Mouse (Mus musculus) limb, embryonic 12.5 days (tissue): ENCODE results near the gene Selenoo. TPM values are rescaled to one million over a fixed set of nuclear protein-coding genes. Genes with fewer than 3 reads are reported as not detected.
A peak's percentile ranks its signal among the peaks of the same experiment; 100 is the strongest.

Source experiments
- ATAC-seq: fragments of 200-750 bp; cut with Nextera tagmentation; 2 replicates; pipeline ENCODE4 v1.8.0; 2017; ENCODE audit warnings: low read depth, moderate TSS enrichment; ENCODE audit not compliant: insufficient number of reproducible peaks, insufficient read depth, low FRiP score, low TSS enrichment
- H3K27ac ChIP-seq: fragments of 300-500 bp; sonication (generic); 2 replicates; pipeline ENCODE4 v1.5.1; 2016; ENCODE audit warnings: mild to moderate bottlenecking, moderate library complexity
- H3K27me3 ChIP-seq: fragments of 300-500 bp; sonication (generic); 2 replicates; pipeline ENCODE4 v1.6.1; 2016; ENCODE audit warnings: mild to moderate bottlenecking, moderate library complexity
- H3K36me3 ChIP-seq: fragments of 300-500 bp; sonication (generic); 2 replicates; pipeline ENCODE4 v1.6.1; 2016; ENCODE audit warnings: mild to moderate bottlenecking, moderate library complexity
- H3K4me1 ChIP-seq: fragments of 300-500 bp; sonication (generic); replicated peaks from 2 replicates; pipeline ENCODE4 v1.6.1; 2016
- H3K4me2 ChIP-seq: fragments of 300-500 bp; sonication (generic); 2 replicates; pipeline ENCODE4 v1.6.1; 2016; ENCODE audit warnings: mild to moderate bottlenecking, moderate library complexity
- H3K4me3 ChIP-seq: fragments of 300-500 bp; sonication (generic); replicated peaks from 2 replicates; pipeline ENCODE4 v1.5.1; 2016; ENCODE audit warnings: mild to moderate bottlenecking
- H3K9ac ChIP-seq: fragments of 300-500 bp; sonication (generic); replicated peaks from 2 replicates; pipeline ENCODE4 v1.6.1; 2016; ENCODE audit warnings: mild to moderate bottlenecking, moderate library complexity
- H3K9me3 ChIP-seq: fragments of 300-500 bp; sonication (generic); 2 replicates; pipeline ENCODE4 v1.6.1; 2016; ENCODE audit warnings: mild to moderate bottlenecking, moderate library complexity
- WGBS: fragments of 180-500 bp; shearing (Covaris S2); methylation state at CpG from one replicate; pipeline ENCODE4 v1.1.7; 2016; 5-methylcytosine and 5-hydroxymethylcytosine counted together
- polyA plus RNA-seq: library from polyadenylated mRNA; unstranded; fragments of >200 nt; fragmentation: Nextera tagmentation; extraction: Ambion mirVana; gene quantifications from 2 replicates; pipeline ENCODE4 v1.2.1, GENCODE M21; 2016

Gene Selenoo
- polyA plus RNA-seq, 1 experiment from 2014 or later = 21.1 TPM

DNA sequence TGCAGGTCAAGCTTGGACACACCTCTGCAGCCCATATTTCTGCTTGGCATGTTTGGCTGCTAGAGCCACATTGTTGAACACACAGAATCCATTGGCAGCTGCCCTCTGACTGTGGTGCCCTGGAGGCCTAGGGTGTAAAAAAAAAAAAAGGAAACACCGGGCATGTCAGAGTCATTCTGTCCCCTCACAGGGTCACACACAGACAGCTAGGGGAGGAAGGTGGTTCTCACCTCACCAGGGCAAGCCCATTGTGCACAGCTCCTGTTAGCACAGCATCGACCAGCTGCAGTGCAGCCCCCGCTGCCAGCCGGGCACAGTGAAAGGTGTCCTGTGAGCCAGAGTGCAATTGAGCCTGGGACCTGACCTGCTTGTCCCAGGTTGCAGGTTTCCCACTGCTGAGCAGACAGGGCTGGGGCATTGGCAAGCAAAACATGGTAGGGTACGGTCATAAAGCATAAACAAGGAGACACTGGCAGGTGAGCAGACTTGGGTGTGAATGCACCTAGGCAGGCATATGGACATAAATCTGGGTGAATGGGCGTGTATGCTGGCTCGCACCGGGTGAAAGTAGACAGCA lies 38.6 kb downstream of the Selenoo start:
- H3K27ac ChIP-seq = no peak overlapping the region
- ATAC-seq = no peak

DNA sequence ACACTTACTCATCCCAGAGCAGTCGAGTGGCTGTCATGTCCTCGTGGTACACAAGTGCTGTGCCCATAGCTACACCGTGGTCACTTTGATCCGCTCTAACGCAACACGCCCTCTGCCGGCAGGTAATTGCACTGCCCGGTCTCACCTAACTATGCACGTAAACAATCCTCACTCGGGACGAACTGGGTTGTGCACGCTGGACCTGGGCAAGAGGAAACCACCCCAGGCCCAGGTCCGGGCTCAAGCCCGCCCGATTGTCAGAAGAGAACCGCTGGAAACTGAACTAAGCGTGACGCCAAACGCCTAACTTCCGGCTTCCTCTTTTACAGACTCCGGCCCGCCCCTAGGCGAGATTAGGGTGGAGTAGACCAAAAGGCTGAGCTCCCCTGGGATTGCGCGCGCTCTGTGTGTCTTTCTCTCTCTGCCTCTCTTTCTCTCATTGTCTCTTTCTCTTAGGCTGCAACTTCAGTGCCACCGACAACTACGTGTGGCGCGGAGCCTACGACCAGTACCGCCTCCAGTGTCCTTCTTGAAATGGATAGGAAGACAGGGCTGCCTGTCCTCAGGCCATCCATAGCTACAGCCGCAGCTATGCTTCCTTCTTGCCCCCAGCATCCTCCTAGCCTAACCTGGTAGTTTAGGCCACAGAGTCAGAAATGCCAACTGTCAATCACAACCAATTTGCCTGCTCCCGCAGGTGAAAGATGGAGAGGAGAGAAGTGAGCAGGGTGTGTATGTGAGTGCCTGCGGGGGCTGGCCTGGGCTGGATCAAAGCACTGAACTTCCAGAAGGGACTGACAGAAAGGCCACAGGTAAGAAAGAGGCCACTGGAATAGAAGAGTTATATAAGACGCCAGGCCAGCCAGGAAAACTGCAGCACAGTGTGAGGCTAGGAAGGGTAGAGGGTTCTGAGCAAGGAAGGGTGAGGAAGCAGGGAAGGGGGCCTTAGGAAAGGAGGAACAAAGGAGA lies 39.8 kb downstream of the Selenoo start, which contains the start of gene Hdac10:
Gene Hdac10, minus strand, starts transcription at position 319 of the 969 bp plus-strand sequence.
- peak within 1 kb of the TSS; percentile 76 for H3K4me2 ChIP-seq
- peaks cover 19% of the 10 kb centered on the region for H3K4me1 ChIP-seq
- H3K4me3 ChIP-seq = peak within 1 kb of the TSS; percentile 58
- H3K9me3 ChIP-seq = no peaks in the 10 kb centered on the region
- 0 out of 2 replicates have a peak, but pooled peaks cover 2% of the 10 kb centered on the region for H3K36me3 ChIP-seq
- H3K27me3 ChIP-seq = no peaks in the 10 kb centered on the region
- ATAC-seq = peak; percentile 88
- H3K27ac ChIP-seq = peak within 1 kb of the TSS; percentile 77; the same call in 1 of the 2 replicates
- 3% methylated on average over 36 of the region's 36 CpGs for WGBS
- peak within 1 kb of the TSS; percentile 66 for H3K9ac ChIP-seq

More for the DNA sequence above, 38.6 kb downstream of the Selenoo start:
- Histone ChIP-seq H3K4me2 (peak overlapping the region; percentile 76), H3K27me3 (no peaks in the 10 kb centered on the region), H3K9me3 (no peaks in the 10 kb centered on the region), H3K4me1 (peaks cover 23% of the 10 kb centered on the region), H3K9ac (peak overlapping the region; percentile 66), H3K36me3 (0 out of 2 replicates have a peak, but pooled peaks cover 2% of the 10 kb centered on the region), H3K4me3 (peak overlapping the region; percentile 58; the same call in 1 of the 2 replicates)
- 86% methylated on average over 8 of the region's 8 CpGs for WGBS

DNA sequence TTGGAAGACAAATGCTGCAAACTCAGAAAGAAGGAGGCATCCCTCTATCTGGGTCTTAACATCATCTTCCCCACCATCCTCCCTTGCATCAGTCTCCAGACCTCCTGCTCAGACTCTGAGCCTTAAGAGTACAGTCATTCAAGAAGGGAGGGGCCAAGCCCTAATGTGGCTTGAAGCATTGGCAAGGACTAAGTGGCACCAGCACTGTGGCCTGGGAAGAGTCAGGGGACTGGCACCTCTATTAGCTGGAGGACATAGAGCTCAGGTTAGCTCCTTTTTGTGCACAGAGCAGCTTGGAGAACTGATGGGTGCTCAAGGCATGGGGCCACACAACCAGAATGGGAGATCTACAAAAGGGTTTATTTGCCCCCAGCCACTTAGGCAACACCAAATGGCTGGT lies 41.4 kb downstream of the Selenoo start:
- no peak overlapping the region for H3K9ac ChIP-seq
- no peak overlapping the region for H3K4me3 ChIP-seq
- H3K36me3 ChIP-seq = 0 out of 2 replicates have a peak, but pooled peaks cover 2% of the 10 kb centered on the region
- H3K4me2 ChIP-seq = no peak overlapping the region
- no peaks in the 10 kb centered on the region for H3K9me3 ChIP-seq
- no peaks in the 10 kb centered on the region for H3K27me3 ChIP-seq
- ATAC-seq = no peak
- H3K4me1 ChIP-seq = peaks cover 13% of the 10 kb centered on the region
- H3K27ac ChIP-seq = no peak overlapping the region

DNA sequence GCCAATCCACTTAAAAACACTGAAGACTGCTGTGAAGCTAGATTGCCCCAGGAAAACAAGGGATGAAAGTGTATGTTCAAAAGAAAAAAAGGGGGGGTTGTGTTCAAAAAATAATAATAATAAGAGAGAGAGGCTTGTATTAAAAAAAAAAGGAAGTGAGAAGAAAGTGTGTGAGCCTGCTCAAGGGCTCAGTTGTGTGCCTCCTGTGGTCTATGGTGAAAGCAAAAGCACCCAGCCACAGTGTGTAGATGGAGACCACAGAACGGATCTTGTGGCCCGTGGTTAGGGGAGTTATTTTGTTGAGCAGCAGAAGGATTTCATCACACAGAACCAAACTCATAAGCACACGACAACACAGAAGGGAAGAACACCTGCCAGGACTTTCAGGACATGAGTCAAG lies 42.4 kb downstream of the Selenoo start:
- Histone ChIP-seq H3K27me3 (no peaks in the 10 kb centered on the region), H3K4me2 (no peak overlapping the region), H3K27ac (no peak overlapping the region), H3K9me3 (no peaks in the 10 kb centered on the region), H3K4me1 (peaks cover 13% of the 10 kb centered on the region), H3K9ac (no peak overlapping the region), H3K36me3 (0 out of 2 replicates have a peak, but pooled peaks cover 2% of the 10 kb centered on the region), H3K4me3 (no peak overlapping the region)
- WGBS = 86% methylated on average over 3 of the region's 3 CpGs
- no peak for ATAC-seq

DNA sequence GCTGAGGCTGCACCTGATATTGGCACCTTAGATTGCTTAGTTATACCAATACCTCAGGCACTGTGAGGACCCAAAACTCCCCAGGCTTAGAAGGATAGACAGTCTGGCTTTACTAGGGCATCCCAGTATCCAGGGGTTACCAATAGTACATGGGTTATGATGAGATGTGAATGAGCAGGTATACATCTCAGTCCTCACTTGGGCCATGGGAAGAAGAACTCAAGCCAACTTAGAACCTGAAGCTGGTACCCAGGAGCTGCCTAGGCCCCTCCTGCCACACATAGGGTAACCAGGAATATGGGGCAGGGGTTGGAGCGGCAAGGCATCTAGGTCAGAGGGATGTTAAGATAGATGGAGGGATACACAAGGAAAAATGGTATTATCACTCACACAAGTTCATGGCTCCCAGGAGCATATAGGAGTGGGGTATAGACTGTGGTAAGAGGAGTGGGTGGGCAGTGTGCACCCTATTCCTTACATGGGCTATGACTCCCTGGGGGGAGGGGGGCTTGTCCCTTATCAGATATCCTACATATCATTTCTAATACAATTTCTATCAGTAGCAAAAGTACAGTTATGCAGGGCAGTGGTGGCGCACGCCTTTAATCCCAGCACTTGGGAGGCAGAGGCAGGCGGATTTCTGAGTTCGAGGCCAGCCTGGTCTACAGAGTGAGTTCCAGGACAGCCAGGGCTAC lies 47.7 kb downstream of the Selenoo start:
- 97% methylated on average over 5 of the region's 5 CpGs for WGBS
- no peak overlapping the region for H3K27ac ChIP-seq
- peaks cover 37% of the 10 kb centered on the region for H3K27me3 ChIP-seq
- H3K36me3 ChIP-seq = no peaks in the 10 kb centered on the region
- peaks cover 22% of the 10 kb centered on the region for H3K4me1 ChIP-seq
- ATAC-seq = no peak
- no peaks in the 10 kb centered on the region for H3K9me3 ChIP-seq
- no peak overlapping the region for H3K4me3 ChIP-seq
- no peak overlapping the region for H3K9ac ChIP-seq
- no peak overlapping the region for H3K4me2 ChIP-seq

DNA sequence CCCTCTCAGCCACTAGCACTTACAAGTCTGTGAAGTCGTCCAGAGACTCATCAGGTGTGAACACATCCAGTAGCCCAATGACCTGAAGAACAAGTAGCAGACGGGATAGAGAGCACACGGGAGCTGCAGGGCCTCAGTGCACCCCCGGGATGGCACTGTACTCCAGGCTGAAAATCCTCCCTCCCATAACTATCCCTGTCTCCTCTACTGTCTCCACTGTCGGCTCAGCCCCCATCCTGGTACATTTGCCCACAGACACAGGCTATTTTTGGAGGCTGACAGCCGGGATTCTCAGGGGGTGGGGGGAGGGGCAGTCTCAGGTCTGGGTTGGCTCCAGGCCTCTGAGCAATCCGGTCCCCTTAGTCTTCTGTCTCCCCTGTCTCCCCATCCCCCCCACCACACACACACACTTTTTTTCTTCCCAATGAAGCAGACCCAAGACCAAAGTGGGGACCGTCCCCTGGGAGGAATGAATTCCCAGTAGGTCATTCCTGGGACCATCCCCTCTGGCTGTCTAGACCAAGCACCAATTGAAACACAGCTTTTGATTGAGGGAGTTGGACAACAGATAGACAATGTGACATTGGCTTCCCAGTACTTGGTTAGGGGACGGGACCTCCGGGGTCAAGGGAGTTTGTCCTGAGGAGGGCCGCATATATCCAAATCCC lies 48.6 kb downstream of the Selenoo start:
- Histone ChIP-seq H3K36me3 (no peaks in the 10 kb centered on the region), H3K27ac (no peak overlapping the region), H3K27me3 (peaks cover 39% of the 10 kb centered on the region), H3K9me3 (no peaks in the 10 kb centered on the region), H3K4me2 (no peak overlapping the region), H3K9ac (no peak overlapping the region), H3K4me3 (no peak overlapping the region), H3K4me1 (peaks cover 24% of the 10 kb centered on the region)
- WGBS = 77% methylated on average over 11 of the region's 11 CpGs
- no peak for ATAC-seq

DNA sequence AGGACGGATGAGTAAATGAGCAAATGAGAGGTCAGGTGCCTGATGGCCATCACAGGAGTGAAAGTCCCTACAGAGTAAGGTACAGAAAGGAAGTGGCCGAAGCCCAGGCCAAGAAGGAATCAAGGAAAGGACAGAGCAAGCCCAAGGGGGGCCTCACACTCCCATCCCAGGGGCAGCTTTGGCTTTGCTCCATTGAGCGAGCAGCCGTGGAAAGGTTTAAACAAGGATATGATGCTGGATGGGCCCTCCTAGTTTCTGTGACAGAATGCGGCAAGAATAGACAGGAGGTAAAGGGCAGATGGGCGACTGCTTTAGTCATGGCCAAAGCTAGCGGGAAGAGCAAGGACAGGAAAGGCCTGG lies 49.1 kb downstream of the Selenoo start:
- H3K36me3 ChIP-seq = no peaks in the 10 kb centered on the region
- peaks cover 24% of the 10 kb centered on the region for H3K4me1 ChIP-seq
- ATAC-seq = no peak
- no peak overlapping the region for H3K4me2 ChIP-seq
- H3K27me3 ChIP-seq = peaks cover 39% of the 10 kb centered on the region
- no peak overlapping the region for H3K27ac ChIP-seq
- H3K9me3 ChIP-seq = no peaks in the 10 kb centered on the region
- H3K4me3 ChIP-seq = no peak overlapping the region
- WGBS = 88% methylated on average over 7 of the region's 7 CpGs
- no peak overlapping the region for H3K9ac ChIP-seq

DNA sequence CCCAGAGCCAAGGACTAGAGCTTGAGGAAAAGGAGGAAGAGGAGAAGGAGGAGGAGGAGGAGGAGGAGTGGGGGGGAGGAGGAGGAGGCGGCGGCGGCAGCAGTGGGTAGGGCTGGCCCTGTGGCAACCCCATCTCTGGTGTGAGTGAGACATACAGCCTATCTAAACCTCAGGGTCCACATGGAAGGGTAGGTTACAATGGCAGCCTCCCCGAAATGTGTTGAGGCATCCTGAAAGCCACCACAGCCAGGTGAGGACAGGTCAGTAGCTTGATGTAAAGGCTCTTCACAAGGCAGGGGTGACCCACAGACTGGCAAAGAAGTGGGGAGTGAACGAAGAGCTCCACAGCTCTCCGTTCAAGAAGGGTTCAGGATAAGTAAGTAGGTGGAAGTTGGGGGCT lies 49.6 kb downstream of the Selenoo start:
- Histone ChIP-seq H3K4me2 (no peak overlapping the region), H3K27ac (no peak overlapping the region), H3K9me3 (no peaks in the 10 kb centered on the region), H3K9ac (no peak overlapping the region), H3K4me1 (peaks cover 24% of the 10 kb centered on the region), H3K27me3 (peaks cover 39% of the 10 kb centered on the region), H3K4me3 (no peak overlapping the region), H3K36me3 (no peaks in the 10 kb centered on the region)
- ATAC-seq = no peak
- WGBS = 92% methylated on average over 6 of the region's 6 CpGs

DNA sequence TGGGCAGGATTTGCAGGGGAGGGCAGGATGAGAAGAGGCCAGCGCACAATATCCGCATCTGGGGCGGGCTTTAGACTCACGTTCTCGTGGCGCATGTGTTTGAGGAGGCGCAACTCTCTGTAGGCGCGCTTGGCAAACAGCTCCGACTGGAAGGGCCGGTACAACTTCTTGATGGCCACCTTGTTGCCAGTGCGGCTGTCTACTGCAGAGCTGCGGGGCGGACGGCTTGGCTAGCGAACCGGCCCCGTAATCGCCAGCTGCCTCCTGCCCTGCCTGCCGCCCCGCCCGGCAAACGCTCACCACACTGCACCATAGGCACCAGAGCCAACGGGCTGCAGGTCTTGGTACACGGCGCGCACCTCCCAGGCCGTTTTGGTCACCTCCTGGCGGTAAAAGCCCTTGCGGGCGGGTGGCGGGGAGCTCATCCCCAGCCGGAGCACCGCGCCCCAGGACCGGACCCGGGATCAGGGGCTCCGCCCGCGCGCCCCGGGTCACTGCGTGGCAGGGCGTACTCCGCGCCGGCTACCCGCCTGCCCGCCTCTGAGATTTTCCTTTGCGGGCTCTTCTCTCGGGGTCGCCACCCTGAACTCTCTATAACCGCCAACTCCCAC lies 51.3 kb downstream of the Selenoo start:
- Histone ChIP-seq H3K36me3 (no peaks in the 10 kb centered on the region; the same call in 1 of the 2 replicates), H3K9ac (peak overlapping the region; percentile 67), H3K9me3 (no peaks in the 10 kb centered on the region), H3K27me3 (peaks cover 49% of the 10 kb centered on the region), H3K4me1 (peaks cover 24% of the 10 kb centered on the region), H3K4me2 (peak overlapping the region; percentile 97), H3K27ac (no peak overlapping the region), H3K4me3 (peak overlapping the region; percentile 59)
- WGBS = under 1% methylated on average over 53 of the region's 53 CpGs
- no peak; the same call in 1 of the 2 replicates for ATAC-seq

DNA sequence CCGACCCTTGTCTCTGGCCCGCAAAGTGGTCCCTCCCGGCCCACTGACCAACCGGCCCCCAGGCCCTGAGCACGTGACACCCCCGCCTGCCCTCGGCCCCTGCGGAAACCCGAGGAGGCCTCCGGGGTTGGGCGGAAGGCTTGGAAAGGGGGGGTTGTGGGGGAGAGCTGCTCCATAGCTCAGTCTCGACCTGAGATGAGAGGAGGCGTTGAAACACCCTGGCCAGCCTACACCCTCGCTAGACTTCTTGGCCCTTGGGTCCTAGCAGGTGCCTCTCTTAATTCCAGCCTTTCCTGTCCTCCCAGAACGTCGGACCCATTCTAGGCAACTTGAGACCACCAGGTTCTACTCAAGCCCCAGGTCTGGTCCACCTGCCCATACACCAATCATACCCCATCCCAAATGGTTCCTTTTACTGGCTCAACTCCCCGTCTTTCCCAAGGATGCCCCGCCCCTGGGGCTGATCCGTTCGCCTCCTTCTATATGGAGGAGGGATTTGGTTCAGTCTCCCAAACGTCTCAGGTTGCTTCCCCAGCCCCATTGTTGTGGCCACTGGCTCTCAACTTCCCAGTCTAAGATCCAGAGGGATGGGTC lies 51.9 kb downstream of the Selenoo start, which contains the start of gene Mapk12:
Gene Mapk12, minus strand, starts transcription at position 45 of the 594 bp plus-strand sequence.
- Histone ChIP-seq H3K27me3 (peaks cover 54% of the 10 kb centered on the region), H3K9me3 (no peaks in the 10 kb centered on the region), H3K36me3 (no peaks in the 10 kb centered on the region; the same call in 1 of the 2 replicates), H3K4me3 (peak within 1 kb of the TSS; percentile 59), H3K27ac (no peak within 1 kb of the TSS), H3K9ac (peak within 1 kb of the TSS; percentile 67), H3K4me1 (peaks cover 24% of the 10 kb centered on the region), H3K4me2 (peak within 1 kb of the TSS; percentile 97)
- 0% methylated on average over 21 of the region's 21 CpGs for WGBS
- peak; percentile 27; the same call in 1 of the 2 replicates for ATAC-seq
